Mouse (Mus musculus) fat pad, adult 2 months (tissue): Measurements from ENCODE around the gene Olfr1318.

ENCODE experiments used
- DNase-seq: peaks from one replicate; pipeline ENCODE4 v3.0.0-alpha.2; 2011; ENCODE audit warnings: low read depth, low spot score; ENCODE audit errors: extremely low read depth

Gene Olfr1318

GRCm38 (mm10) chr2:112153898-112154297 lies at the start of gene Olfr1318:
Gene Olfr1318, plus strand, starts transcription at chr2:112154198.
- no peak for DNase-seq

DNA sequence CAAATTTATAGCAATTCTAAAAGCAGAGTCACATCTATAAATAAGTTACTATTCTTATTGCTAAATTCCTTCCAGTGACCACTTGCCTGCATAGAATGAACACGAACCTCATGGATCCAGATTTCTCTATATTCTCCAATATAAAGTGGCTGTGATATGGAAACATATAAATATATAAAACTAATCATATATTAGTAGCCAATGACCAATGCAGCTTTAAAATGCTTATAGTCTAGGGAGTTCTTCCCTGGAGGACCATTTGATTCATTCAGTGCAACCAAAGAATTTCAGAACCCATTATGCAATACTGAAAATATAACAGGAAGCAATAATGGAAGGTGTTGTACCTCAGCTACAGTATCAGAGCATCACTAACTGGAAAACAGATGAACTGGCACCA lies 38.7 kb upstream of the Olfr1318 start, which contains the start of gene Olfr1315-ps1:
Gene Olfr1315-ps1 (minus strand): TSS at position 101 of the 400 bp plus-strand sequence.
- DNase-seq, result no peak

- DNase-seq, result no peak
These were observed 19.1 kb upstream of the Olfr1318 start, which contains the start of gene Olfr1316 for GRCm38 (mm10) chr2:112134877-112135276. Gene Olfr1316, minus strand, starts transcription at chr2:112134977.

DNA sequence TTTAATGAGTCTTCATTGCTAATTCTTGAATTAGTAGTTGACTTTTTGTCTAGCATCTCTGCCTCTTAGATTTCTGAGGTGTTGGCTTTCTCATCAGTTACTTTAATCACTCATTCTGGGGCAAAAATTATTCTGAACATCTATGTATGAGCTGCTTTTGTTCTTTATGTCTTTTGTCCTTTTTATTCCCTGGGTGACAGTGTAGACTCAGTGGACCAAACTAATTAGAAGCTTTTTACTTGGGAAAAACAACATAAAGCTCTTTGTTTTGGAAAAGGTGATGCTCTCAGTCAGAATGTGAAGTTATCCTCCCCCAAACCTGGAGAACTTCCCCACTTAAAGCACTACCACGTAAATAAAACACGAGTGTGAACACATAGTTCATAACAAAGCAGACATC lies 14.0 kb upstream of the Olfr1318 start, which contains the start of gene Olfr1317:
Gene Olfr1317 (plus strand): TSS at position 301 of the 400 bp plus-strand sequence.
- DNase-seq, result no peak

DNA sequence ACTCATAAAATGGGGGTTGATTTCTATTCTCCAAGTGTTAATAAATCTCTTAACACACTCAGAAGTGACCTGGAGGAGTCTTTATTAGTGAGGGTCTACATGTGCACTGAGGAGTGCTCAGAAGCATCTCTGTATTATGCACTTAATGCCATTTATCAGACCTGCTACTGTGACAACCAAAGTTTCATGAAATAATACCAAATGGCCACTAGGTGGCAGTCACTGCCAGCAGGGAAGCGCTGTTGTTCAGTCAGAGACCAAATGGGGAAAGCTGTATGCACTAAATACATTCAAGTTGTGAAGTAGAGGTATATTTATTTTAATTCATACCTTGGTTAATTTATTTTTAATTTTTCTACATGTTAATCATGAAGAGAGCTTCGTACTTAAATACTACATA lies 42.9 kb downstream of the Olfr1318 start:
- no peak for DNase-seq

DNA sequence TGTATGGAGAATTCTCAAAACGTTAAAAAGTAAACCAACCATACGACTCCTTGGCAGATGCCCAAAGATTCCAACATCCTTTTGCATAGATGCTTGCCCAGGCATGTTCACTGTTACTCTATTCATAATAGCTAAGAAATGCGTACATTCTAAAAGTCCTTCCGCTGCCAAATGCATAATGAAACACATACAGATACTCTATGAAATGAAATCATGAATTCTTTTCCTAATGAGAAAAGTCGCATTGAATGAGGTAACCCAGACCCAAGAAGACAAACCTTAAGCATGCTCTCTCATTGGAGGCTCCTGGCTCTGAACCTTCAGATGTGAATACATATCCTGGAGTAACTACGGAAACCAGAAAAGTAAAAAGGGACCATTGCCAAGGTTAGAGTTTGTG lies 49.1 kb downstream of the Olfr1318 start:
- DNase-seq, result no peak
